Mouse (Mus musculus) spleen, adult 2 months (tissue): Measurements from ENCODE around the gene Fam178b.

Source experiments
- CTCF ChIP-seq: fragments of 200-500 bp; IDR thresholded peaks from 2 replicates; pipeline ENCODE4 v1.5.1; 2011; ENCODE audit warnings: mild to moderate bottlenecking, inconsistent platforms; ENCODE audit not compliant: insufficient read depth, insufficient read length, insufficient replicate concordance; ENCODE audit errors: extremely low read depth
- POLR2A ChIP-seq: fragments of 200-500 bp; IDR thresholded peaks from 2 replicates; pipeline ENCODE4 v1.6.1; 2011; ENCODE audit warnings: low read depth, low read length, inconsistent platforms

- TF ChIP-seq CTCF = no peak
- TF ChIP-seq POLR2A = no peak
These were observed 141.1 kb downstream of the Fam178b start for GRCm38 (mm10) chr1:36541844-36542243.
